Mouse (Mus musculus) lung, postnatal 0 days (tissue): ENCODE measurements around the gene Slc24a2.

Experiments used
- CTCF ChIP-seq: IDR thresholded peaks from 2 replicates; pipeline ENCODE4 v1.5.1; 2016; ENCODE audit warnings: antibody characterized with exemption, mild to moderate bottlenecking
- EP300 ChIP-seq: IDR thresholded peaks from 2 replicates; pipeline ENCODE4 v1.6.1; 2016; ENCODE audit warnings: antibody characterized with exemption, mild to moderate bottlenecking, control low read depth

- TF ChIP-seq CTCF (no peak), EP300 (no peak)
These were observed 18.8 kb downstream of the Slc24a2 start for GRCm38 (mm10) chr4:87211344-87211978.
